Mouse (Mus musculus): ENCODE measurements around the gene Hsh2d.
A peak's percentile ranks its signal among the peaks of the same experiment; 100 is the strongest.

Gene Hsh2d

GRCm38 (mm10) chr8:72187793-72188331 is 1.6 kb upstream of the Hsh2d start:
- DNase-seq (ENCODE audit: low read depth, low spot score): no peak

GRCm38 (mm10) chr8:72190215-72190539 is 739 bp downstream of the Hsh2d start:
- no peak for DNase-seq (ENCODE audit: low read depth, low spot score)

- DNase-seq (ENCODE audit: low read depth, low spot score): no peak
Measured at GRCm38 (mm10) chr8:72192065-72192464, 2.6 kb downstream of the Hsh2d start.

- DNase-seq (ENCODE audit: low read depth, low spot score): no peak
Measured at GRCm38 (mm10) chr8:72197997-72198396, 8.6 kb downstream of the Hsh2d start.

- no peak for DNase-seq (ENCODE audit: low read depth, low spot score)
Measured at GRCm38 (mm10) chr8:72208582-72208981, 19.1 kb downstream of the Hsh2d start.

DNA sequence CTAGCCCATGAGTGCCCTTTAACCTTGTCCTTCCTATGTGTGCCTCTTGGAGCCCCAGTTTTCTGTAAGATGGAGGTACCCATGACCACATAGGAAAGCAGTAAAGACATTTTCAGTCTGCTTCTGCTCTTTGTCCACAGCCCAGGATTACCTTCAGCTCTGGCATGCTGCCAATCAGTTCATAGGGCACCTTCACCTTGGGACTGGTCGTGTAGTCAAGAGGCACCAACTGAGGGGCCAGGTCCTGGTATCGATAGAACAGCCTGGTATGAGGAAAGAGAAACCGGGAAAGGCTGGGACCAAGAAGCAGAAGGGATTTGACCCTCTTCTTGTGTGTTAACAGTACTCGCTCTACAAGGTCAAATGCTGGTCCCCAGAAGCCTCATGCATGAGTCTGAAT is 20.8 kb downstream of the Hsh2d start:
- no peak for DNase-seq (ENCODE audit: low read depth, low spot score)

GRCm38 (mm10) chr8:72210710-72211109 is 21.3 kb downstream of the Hsh2d start:
- DNase-seq (ENCODE audit: low read depth, low spot score): no peak

DNA sequence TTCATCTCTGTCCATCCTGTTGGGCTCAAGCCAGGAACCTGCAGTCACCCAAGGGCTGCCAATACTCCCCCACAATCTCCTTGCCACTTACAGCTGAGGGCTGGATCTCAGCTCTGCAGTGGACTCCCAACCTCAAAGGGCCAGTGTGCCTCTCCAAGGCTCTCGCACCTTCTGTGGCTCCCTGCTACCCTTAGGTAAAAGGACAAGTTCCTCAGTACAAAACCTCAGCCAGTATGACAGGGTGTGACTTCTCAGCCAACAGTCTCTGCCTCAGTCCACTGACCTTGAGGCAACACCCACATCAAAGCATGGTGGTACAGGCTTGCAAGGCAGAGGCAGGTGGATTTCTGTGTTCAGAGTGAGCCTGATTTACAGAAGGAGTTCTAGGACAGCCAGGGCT is 22.4 kb downstream of the Hsh2d start:
- DNase-seq (ENCODE audit: low read depth, low spot score): no peak

GRCm38 (mm10) chr8:72212751-72213150 is 23.3 kb downstream of the Hsh2d start, which contains the start of gene Cib3:
Gene Cib3 (minus strand): TSS chr8:72212837.
- DNase-seq (ENCODE audit: low read depth, low spot score): no peak

- no peak for DNase-seq (ENCODE audit: low read depth, low spot score)
Measured at GRCm38 (mm10) chr8:72213536-72213935, 24.1 kb downstream of the Hsh2d start, which contains the start of gene Gm11034. Gene Gm11034 (minus strand): TSS chr8:72213636.

- no peak for DNase-seq (ENCODE audit: low read depth, low spot score)
Measured at GRCm38 (mm10) chr8:72215060-72215459, 25.6 kb downstream of the Hsh2d start.

- no peak for DNase-seq (ENCODE audit: low read depth, low spot score)
Measured at GRCm38 (mm10) chr8:72215871-72216270, 26.4 kb downstream of the Hsh2d start.

- DNase-seq (ENCODE audit: low read depth, low spot score): no peak
Measured at GRCm38 (mm10) chr8:72218781-72219540, 29.5 kb downstream of the Hsh2d start.

- peak; percentile 96 for DNase-seq (ENCODE audit: low read depth, low spot score)
Measured at GRCm38 (mm10) chr8:72219541-72220363, 30.3 kb downstream of the Hsh2d start, which contains the start of gene Fam32a. Gene Fam32a (plus strand): TSS chr8:72219730.

DNA sequence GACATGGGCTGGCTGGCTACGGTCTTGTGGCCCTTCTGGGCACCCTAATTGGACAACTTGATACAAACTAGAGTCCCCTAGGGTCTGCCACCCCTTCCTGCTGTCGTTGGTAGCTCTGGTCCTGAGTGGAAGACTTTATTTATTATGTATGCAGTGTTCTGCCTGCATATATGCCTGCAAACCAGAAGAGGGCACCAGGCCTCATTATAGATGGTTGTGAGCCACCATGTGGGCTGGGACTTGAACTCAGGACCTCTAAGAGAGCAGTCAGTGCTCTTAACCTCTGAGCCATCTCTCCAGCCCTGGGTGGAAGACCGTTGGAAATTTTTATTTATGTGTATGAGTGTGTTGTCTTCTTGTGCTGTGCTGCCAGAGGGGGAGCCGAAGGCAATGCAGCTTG is 31.3 kb downstream of the Hsh2d start:
- DNase-seq (ENCODE audit: low read depth, low spot score): no peak

GRCm38 (mm10) chr8:72222656-72223055 is 33.2 kb downstream of the Hsh2d start:
- DNase-seq (ENCODE audit: low read depth, low spot score): no peak

DNA sequence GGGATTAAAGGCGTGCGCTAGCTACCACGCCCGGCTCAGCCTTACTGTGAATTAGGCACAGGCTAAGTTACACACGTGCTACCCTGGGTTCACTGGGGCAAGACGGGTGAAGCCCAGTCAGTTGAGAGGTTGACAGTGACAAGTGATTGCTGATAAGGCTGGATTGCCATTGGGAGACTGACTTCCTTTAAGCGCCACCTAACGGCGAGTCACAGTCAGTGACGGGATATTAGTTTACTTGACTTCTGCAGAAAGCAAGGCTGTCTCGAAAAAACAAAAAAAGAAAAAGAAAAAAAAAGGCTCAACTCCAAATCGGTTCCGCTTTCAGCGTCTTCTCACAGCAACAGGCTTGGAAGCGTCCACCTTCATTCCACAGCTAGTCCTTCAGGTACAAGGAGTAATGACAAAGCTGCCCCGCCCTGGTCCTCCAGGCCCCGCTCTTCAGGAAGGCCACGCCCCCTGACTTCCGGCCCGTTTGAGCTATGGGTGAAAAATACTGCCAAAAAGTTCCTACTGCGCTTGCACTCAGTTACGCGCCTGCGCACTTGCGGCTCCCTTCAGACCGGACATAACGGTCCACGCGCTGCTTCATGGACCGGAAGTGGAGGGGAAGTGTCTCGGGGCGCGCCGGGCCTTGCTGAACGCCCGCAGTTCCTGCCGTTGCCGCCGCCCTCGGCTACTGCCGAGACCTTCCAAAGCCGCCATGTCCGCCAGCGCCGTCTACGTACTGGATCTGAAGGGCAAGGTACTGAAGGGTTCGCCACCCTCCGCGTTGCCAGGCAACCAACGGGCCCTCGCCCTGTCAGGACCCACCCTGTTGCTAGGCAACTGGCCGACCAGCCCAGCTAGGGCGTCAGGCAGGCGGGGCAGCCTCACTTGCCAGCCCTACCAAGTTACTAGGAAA is 50.3 kb downstream of the Hsh2d start, which contains the start of gene Ap1m1:
Gene Ap1m1 (plus strand): TSS at position 520 of the 904 bp plus-strand sequence.
- peak; percentile 99 for DNase-seq (ENCODE audit: low read depth, low spot score)

- no peak for DNase-seq (ENCODE audit: low read depth, low spot score)
Measured at GRCm38 (mm10) chr8:72240403-72240763, 50.9 kb downstream of the Hsh2d start.

DNA sequence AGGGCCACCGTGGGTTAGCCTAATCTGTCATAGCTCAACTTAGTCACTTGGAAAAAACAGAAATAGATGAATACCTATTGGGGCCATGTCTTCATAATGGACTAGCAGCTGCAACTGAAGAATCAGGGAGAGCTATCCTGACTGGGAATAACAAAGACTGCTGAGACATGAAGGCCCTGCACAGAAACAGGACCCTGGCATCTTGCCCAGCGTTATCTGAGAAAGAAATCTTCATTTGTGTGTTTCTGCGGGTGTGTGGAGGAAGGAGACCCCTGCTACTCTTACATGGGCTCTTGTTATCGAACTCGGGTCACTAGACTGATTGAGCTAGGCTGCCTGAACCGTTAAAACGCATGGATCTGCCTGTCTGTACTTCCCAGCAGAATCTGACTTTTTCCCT is 51.5 kb downstream of the Hsh2d start:
- DNase-seq (ENCODE audit: low read depth, low spot score): no peak

GRCm38 (mm10) chr8:72242226-72242625 is 52.8 kb downstream of the Hsh2d start:
- no peak for DNase-seq (ENCODE audit: low read depth, low spot score)

DNA sequence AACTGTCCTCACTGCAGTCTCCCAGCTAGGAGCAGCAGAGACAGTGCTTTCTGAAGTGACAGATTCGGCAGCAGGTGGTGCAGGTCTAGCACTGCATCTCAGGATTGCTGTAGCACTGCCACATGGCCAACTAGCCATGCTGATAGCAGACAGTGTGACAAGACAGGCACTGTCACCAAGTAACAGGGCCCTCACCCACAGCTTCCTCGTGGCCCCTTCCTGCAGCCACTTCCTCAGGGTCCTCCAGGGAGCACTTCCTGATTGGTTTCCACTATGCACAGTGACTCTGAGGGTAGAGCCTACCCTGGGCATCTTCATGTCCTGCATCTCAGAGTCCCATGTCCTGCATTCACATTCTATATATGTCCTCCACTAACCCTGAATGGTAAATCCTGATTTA is 55.2 kb downstream of the Hsh2d start:
- DNase-seq (ENCODE audit: low read depth, low spot score): no peak
